Mouse (Mus musculus) heart, embryonic 11.5 days (tissue): Measurements from ENCODE around the gene Nacc2. TPM values are rescaled to one million over a fixed set of nuclear protein-coding genes. Genes with fewer than 3 reads are reported as not detected.

ENCODE experiments used
- ATAC-seq: fragments of 200-750 bp; cut with Nextera tagmentation; replicated peaks from 2 replicates; pipeline ENCODE4 v1.8.0; 2017; ENCODE audit warnings: moderate library complexity; ENCODE audit not compliant: insufficient number of reproducible peaks, low FRiP score, low TSS enrichment
- H3K27ac ChIP-seq: fragments of 300-500 bp; sonication (generic); 2 replicates; pipeline ENCODE4 v1.5.1; 2014; ENCODE audit warnings: mild to moderate bottlenecking, low read depth, low read length
- H3K27me3 ChIP-seq: fragments of 300-500 bp; sonication (generic); 2 replicates; pipeline ENCODE4 v1.6.1; 2014; ENCODE audit warnings: mild to moderate bottlenecking, low read length, mixed read lengths; ENCODE audit not compliant: control insufficient read depth, insufficient read depth
- H3K36me3 ChIP-seq: fragments of 300-500 bp; sonication (generic); 2 replicates; pipeline ENCODE4 v1.6.1; 2014; ENCODE audit warnings: mild to moderate bottlenecking, low read length, moderate library complexity, mixed read lengths; ENCODE audit not compliant: control insufficient read depth, insufficient read depth
- H3K4me1 ChIP-seq: fragments of 300-500 bp; sonication (generic); 2 replicates; pipeline ENCODE4 v1.6.1; 2014; ENCODE audit warnings: low read length; ENCODE audit not compliant: control insufficient read depth, insufficient read depth
- H3K4me2 ChIP-seq: fragments of 300-500 bp; sonication (generic); 2 replicates; pipeline ENCODE4 v1.6.1; 2014; ENCODE audit warnings: mild to moderate bottlenecking, moderate library complexity
- H3K4me3 ChIP-seq: fragments of 300-500 bp; sonication (generic); 2 replicates; pipeline ENCODE4 v1.5.1; 2014; ENCODE audit warnings: low read depth, low read length
- H3K9ac ChIP-seq: fragments of 300-500 bp; sonication (generic); 2 replicates; pipeline ENCODE4 v1.6.1; 2014; ENCODE audit warnings: mild to moderate bottlenecking, low read depth, low read length, moderate library complexity
- H3K9me3 ChIP-seq: fragments of 300-500 bp; sonication (generic); replicated peaks from 2 replicates; pipeline ENCODE4 v1.6.1; 2016; ENCODE audit warnings: low read length; ENCODE audit not compliant: control insufficient read depth
- WGBS: fragments of 180-500 bp; shearing (Covaris S2); extraction: QIAGEN DNeasy Blood & Tissue Kit; methylation state at CpG from one replicate; pipeline ENCODE4 v1.1.7; 2014; ENCODE audit not compliant: insufficient replicate concordance; 5-methylcytosine and 5-hydroxymethylcytosine counted together
- polyA plus RNA-seq: library from polyadenylated mRNA; unstranded; fragments of >200 nt; fragmentation: Nextera tagmentation; extraction: Ambion mirVana; gene quantifications from 2 replicates; pipeline ENCODE4 v1.2.1, GENCODE M21; 2014

Gene Nacc2
- 3.4 and 7.1 TPM in 2 replicates for polyA plus RNA-seq

DNA sequence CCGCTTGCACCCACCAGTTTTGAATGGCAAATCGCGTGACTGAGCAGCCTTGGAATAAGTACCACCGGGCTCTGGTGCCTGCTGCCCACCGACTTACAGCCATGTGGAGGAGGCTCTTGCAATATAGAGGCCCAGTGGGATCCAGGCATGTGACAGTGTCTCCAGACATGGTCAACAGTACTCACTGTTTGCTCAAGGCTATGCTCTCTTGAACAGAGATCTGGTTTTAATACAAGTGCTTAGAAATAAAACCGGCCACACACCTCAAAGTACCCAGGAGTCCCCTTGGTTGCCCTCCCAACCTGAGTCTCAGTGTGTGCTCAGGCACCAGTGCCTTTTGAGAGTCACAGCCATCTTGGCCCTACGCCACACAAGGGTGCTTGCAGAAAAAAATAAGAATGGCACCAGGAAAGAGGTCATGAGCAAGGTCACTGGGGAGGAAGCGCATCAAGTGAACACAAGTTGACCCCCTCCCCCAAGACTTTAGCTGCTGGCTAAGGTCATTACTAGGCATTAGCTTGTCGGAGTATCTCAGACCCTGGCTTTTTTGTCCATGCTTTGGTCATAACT is at the start of gene Nacc2:
Gene Nacc2 (minus strand): TSS at position 142 of the 570 bp plus-strand sequence.
- H3K9me3 ChIP-seq = no peaks in the 10 kb centered on the region
- no peak within 1 kb of the TSS for H3K27ac ChIP-seq
- H3K36me3 ChIP-seq = no peaks in the 10 kb centered on the region
- WGBS = 23% methylated on average over 9 of the region's 9 CpGs
- peaks cover 20% of the 10 kb centered on the region for H3K27me3 ChIP-seq
- peak within 1 kb of the TSS; percentile 99 for H3K4me2 ChIP-seq
- H3K4me3 ChIP-seq = peak within 1 kb of the TSS; percentile 85
- peaks cover 19% of the 10 kb centered on the region for H3K4me1 ChIP-seq
- H3K9ac ChIP-seq = peak within 1 kb of the TSS; percentile 77
- no peak for ATAC-seq

DNA sequence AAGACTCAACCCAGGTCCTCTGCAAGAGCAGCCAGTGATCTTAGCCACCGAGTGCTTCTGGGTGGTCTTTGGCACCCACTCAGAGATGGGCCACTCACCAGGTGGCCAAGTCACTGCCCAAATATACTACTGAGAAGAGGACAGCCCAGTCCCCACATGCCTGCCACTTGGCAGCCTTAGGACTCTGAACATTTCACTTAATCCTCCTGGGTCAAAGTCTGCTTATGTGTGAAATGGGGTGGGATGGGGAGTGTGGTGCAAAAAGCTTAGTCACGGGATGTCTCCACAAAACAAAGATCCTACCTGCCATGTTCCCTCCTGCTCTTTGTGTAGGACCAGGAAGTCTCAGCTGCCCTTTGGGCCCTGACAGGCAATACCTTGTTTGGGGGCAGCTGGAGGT is 49.1 kb upstream of the Nacc2 start:
- Histone ChIP-seq H3K27me3 (peaks cover 6% of the 10 kb centered on the region; the same call in 1 of the 2 replicates), H3K4me2 (no peak overlapping the region), H3K4me1 (peaks cover 16% of the 10 kb centered on the region), H3K36me3 (no peaks in the 10 kb centered on the region), H3K9ac (no peak overlapping the region), H3K27ac (no peak overlapping the region), H3K9me3 (no peaks in the 10 kb centered on the region), H3K4me3 (no peak overlapping the region)
- no peak for ATAC-seq
- 71% methylated on average over 2 of the region's 2 CpGs for WGBS

GRCm38 (mm10) chr2:26170376-26170775 is 47.4 kb upstream of the Nacc2 start:
- WGBS = 52% methylated on average over 2 of the region's 2 CpGs
- H3K4me3 ChIP-seq = no peak overlapping the region
- H3K27ac ChIP-seq = no peak overlapping the region
- peaks cover 4% of the 10 kb centered on the region for H3K4me1 ChIP-seq
- no peaks in the 10 kb centered on the region for H3K36me3 ChIP-seq
- no peak overlapping the region for H3K4me2 ChIP-seq
- no peak for ATAC-seq
- no peaks in the 10 kb centered on the region for H3K9me3 ChIP-seq
- no peak overlapping the region for H3K9ac ChIP-seq
- H3K27me3 ChIP-seq = peaks cover 6% of the 10 kb centered on the region; the same call in 1 of the 2 replicates

- Histone ChIP-seq H3K4me2 (no peak overlapping the region), H3K4me3 (no peak overlapping the region), H3K27me3 (peaks cover 6% of the 10 kb centered on the region; the same call in 1 of the 2 replicates), H3K4me1 (peaks cover 4% of the 10 kb centered on the region), H3K9ac (no peak overlapping the region), H3K36me3 (no peaks in the 10 kb centered on the region), H3K27ac (no peak overlapping the region), H3K9me3 (no peaks in the 10 kb centered on the region)
- 24% methylated on average over 11 of the region's 11 CpGs for WGBS
- ATAC-seq = no peak
These were observed 46.0 kb upstream of the Nacc2 start for GRCm38 (mm10) chr2:26168843-26169579.

DNA sequence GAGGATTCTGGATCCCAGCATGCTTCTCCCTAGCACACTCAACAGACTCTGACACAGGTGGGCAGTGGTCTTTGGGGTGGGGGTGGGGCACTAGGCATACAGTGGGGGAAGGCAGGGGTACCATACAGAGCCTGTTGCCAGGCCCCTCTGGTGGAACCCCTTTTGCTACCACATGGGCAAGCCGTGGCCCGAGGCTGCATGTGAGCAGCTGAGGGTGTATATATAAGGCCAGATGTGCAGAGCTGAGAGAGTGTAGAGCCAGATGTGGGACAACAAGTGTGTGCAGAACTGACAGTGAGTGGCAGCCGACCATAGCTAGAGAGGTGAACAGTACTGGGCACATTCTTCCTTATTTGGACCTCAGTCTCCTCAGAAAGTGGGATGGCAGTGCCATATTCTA is 43.9 kb upstream of the Nacc2 start:
- Histone ChIP-seq H3K9ac (no peak overlapping the region), H3K4me1 (peaks cover 4% of the 10 kb centered on the region)
- WGBS = 75% methylated on average over 3 of the region's 3 CpGs

GRCm38 (mm10) chr2:26158064-26158463 is 35.0 kb upstream of the Nacc2 start:
- Histone ChIP-seq H3K9me3 (no peaks in the 10 kb centered on the region), H3K4me1 (no peaks in the 10 kb centered on the region), H3K36me3 (no peaks in the 10 kb centered on the region), H3K27ac (no peak overlapping the region), H3K9ac (no peak overlapping the region), H3K27me3 (peaks cover 2% of the 10 kb centered on the region; the same call in 1 of the 2 replicates), H3K4me3 (no peak overlapping the region), H3K4me2 (no peak overlapping the region)
- WGBS = 93% methylated on average over 9 of the region's 9 CpGs
- ATAC-seq = no peak

More for the DNA sequence above, 43.9 kb upstream of the Nacc2 start:
- Histone ChIP-seq H3K9me3 (no peaks in the 10 kb centered on the region), H3K27ac (no peak overlapping the region), H3K27me3 (peaks cover 3% of the 10 kb centered on the region; the same call in 1 of the 2 replicates), H3K4me3 (no peak overlapping the region), H3K4me2 (no peak overlapping the region), H3K36me3 (no peaks in the 10 kb centered on the region)
- ATAC-seq = no peak

- H3K9ac ChIP-seq = no peak overlapping the region
- H3K4me3 ChIP-seq = no peak overlapping the region
- no peak overlapping the region for H3K27ac ChIP-seq
- WGBS = 76% methylated on average over 10 of the region's 10 CpGs
- no peak for ATAC-seq
- peaks cover 2% of the 10 kb centered on the region; the same call in 1 of the 2 replicates for H3K27me3 ChIP-seq
- H3K4me2 ChIP-seq = no peak overlapping the region
- H3K36me3 ChIP-seq = no peaks in the 10 kb centered on the region
- no peaks in the 10 kb centered on the region for H3K9me3 ChIP-seq
- H3K4me1 ChIP-seq = no peaks in the 10 kb centered on the region
These were observed 33.4 kb upstream of the Nacc2 start for GRCm38 (mm10) chr2:26156191-26156977.

DNA sequence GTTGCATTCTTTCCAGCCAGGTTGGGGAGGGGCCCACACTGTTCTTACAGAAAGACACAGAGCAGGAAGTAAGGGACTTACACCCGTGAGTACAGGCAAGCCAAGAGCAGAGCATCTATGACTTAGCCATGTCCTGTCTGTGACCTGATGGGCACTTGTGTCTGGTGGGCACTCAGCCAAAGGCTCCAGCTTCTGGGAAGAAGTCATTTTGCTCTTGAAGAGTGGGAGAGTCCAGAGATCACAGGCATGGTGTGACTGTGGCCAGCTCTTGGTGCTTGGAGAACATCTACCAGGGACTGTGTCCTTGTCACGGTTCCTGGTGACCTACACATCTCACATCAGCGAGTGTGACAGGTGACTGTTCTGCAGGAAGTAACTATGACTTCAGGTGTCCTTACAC is 32.7 kb upstream of the Nacc2 start:
- 59% methylated on average over 3 of the region's 3 CpGs for WGBS
- Histone ChIP-seq H3K4me1 (no peaks in the 10 kb centered on the region), H3K36me3 (no peaks in the 10 kb centered on the region)

More for the DNA sequence above, 32.7 kb upstream of the Nacc2 start:
- H3K9ac ChIP-seq = no peak overlapping the region
- no peak overlapping the region for H3K4me3 ChIP-seq
- H3K9me3 ChIP-seq = no peaks in the 10 kb centered on the region
- H3K4me2 ChIP-seq = no peak overlapping the region
- no peak for ATAC-seq
- H3K27me3 ChIP-seq = peaks cover 2% of the 10 kb centered on the region; the same call in 1 of the 2 replicates
- no peak overlapping the region for H3K27ac ChIP-seq
